Mouse (Mus musculus) cerebellum, adult 2 months (tissue): ENCODE data around the gene Ergic1.

Experiments used
- CTCF ChIP-seq: fragments of 200-500 bp; IDR thresholded peaks from 2 replicates; pipeline ENCODE4 v1.5.1; 2011; ENCODE audit warnings: low read depth, mild to moderate bottlenecking, control low read depth, low read length, moderate library complexity, borderline replicate concordance; ENCODE audit not compliant: insufficient read depth
- POLR2A ChIP-seq: fragments of 200-500 bp; IDR thresholded peaks from 2 replicates; pipeline ENCODE4 v1.6.1; 2011; ENCODE audit warnings: low read length, control low read depth, borderline replicate concordance; ENCODE audit not compliant: insufficient read depth

GRCm38 (mm10) chr17:26578162-26578561, 16.9 kb downstream of the Ergic1 start:
- TF ChIP-seq CTCF (no peak), POLR2A (no peak)
